Mouse (Mus musculus): ENCODE data around the gene Pcsk5. TPM values are rescaled to one million over a fixed set of nuclear protein-coding genes. Genes with fewer than 3 reads are reported as not detected.
"Not testable (repeated sequence)": the region's sequence is repeated elsewhere in the genome, so short reads cannot be mapped to it uniquely, and the experiment has no call there.

The Pcsk5 gene
- total and polyA plus RNA-seq, 2 experiments, result 4.2 to 9.9 TPM

DNA sequence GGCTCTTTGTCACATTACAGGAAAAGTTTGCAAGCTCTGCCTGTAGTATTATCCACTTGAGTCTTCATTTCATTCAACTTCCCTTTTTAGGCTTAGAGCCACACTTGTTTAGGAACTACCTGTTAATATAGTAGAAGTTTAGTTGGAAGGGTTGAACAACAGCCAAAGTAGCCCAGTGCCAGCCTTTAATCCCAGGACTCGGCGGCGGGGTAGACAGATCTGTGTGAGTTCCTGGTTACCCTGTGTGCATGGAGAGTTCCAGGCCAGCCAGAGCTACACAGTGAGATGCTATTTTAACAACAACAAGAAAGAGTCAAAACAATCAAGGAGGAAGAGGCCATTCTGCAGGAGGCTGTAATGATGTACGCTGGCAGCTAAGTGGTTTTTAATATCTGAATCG lies 358.0 kb downstream of the Pcsk5 start:
- no peak overlapping the region for H3K27ac ChIP-seq (replicated peaks; ENCODE audit: insufficient read depth, low read depth, low read length)
- H3K79me2 ChIP-seq (ENCODE audit: control insufficient read depth, insufficient read depth, low read length), result no peaks in the 10 kb centered on the region
- 67% methylated on average over 5 of the region's 5 CpGs for WGBS
- no peaks in the 10 kb centered on the region for H3K36me3 ChIP-seq (ENCODE audit: control insufficient read depth, insufficient read depth, low read length)
- DNase-seq (ENCODE audit: extremely low read depth, low read depth, low spot score), result no peak
- no peak for TF ChIP-seq CTCF (IDR thresholded peaks at IDR 0.05; ENCODE audit: low read depth, low read length)
- TF ChIP-seq POLR2A (IDR thresholded peaks at IDR 0.05; ENCODE audit: extremely low read depth, insufficient read depth, low read length), result no peak
- H3K4me1 ChIP-seq (ENCODE audit: control insufficient read depth, insufficient read depth, low read length), result no peaks in the 10 kb centered on the region; the same call in 1 of the 2 replicates
- no peaks in the 10 kb centered on the region for H3K27me3 ChIP-seq (ENCODE audit: control insufficient read depth, insufficient read depth, low read length)
- no peak overlapping the region for H3K4me3 ChIP-seq (ENCODE audit: insufficient read depth, low read depth, low read length)
- no peak overlapping the region for H3K9ac ChIP-seq (ENCODE audit: low read depth, low read length)

DNA sequence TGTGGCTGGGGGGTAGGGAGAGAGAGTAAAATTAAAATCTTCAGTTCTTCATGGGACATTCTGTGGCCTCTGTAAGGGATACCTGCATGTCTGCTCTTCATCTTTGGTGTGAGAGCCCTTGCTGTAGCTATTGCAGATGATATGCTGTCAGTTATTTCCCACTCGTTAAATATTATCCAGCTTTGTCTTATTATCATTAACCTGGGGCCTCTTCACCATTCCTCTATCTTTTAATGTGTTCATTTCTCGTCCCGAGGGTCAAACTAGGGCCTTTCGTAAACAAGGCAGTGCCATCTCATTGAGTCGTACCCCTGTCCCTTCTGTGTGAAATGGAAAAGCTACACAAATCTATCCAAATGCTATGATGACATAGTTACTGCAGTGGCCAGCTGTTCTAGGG lies 361.4 kb downstream of the Pcsk5 start:
- H3K27ac ChIP-seq (replicated peaks; ENCODE audit: insufficient read depth, low read depth, low read length), result no peak overlapping the region
- H3K9ac ChIP-seq (ENCODE audit: low read depth, low read length), result no peak overlapping the region
- H3K4me1 ChIP-seq (ENCODE audit: control insufficient read depth, insufficient read depth, low read length), result no peaks in the 10 kb centered on the region
- H3K79me2 ChIP-seq (ENCODE audit: control insufficient read depth, insufficient read depth, low read length), result no peaks in the 10 kb centered on the region
- H3K27me3 ChIP-seq (ENCODE audit: control insufficient read depth, insufficient read depth, low read length), result no peaks in the 10 kb centered on the region
- peaks cover 1% of the 10 kb centered on the region; the same call in 1 of the 2 replicates for H3K36me3 ChIP-seq (ENCODE audit: control insufficient read depth, insufficient read depth, low read length)
- H3K4me3 ChIP-seq (ENCODE audit: insufficient read depth, low read depth, low read length), result no peak overlapping the region
- no peak for DNase-seq (ENCODE audit: extremely low read depth, low read depth, low spot score)
- no peak for TF ChIP-seq POLR2A (IDR thresholded peaks at IDR 0.05; ENCODE audit: extremely low read depth, insufficient read depth, low read length)
- TF ChIP-seq CTCF (IDR thresholded peaks at IDR 0.05; ENCODE audit: low read depth, low read length), result no peak
- WGBS, result 46% methylated on average over 5 of the region's 5 CpGs

DNA sequence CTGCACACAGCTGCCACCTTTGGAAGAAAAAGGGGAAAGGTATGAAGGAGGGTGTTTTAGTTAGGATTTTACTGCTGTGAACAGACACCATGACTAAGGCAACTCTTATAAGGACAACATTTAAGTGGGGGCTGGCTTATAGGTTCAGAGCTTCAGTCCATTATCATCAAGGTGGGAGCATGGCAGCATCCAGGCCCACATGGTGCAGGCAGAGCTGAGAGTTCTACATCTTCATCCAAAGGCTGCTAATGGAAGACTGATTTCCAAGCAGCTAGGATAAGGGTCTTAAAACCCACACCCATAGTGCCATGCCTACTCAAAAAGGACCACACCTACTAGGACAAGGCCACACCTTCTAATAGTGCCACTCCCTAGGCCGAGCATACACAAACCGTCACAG lies 364.3 kb downstream of the Pcsk5 start:
- not testable (repeated sequence) for DNase-seq (ENCODE audit: extremely low read depth, low read depth, low spot score); H3K27me3 ChIP-seq (ENCODE audit: control insufficient read depth, insufficient read depth, low read length); H3K79me2 ChIP-seq (ENCODE audit: control insufficient read depth, insufficient read depth, low read length); H3K36me3 ChIP-seq (ENCODE audit: control insufficient read depth, insufficient read depth, low read length); H3K9ac ChIP-seq (ENCODE audit: low read depth, low read length); H3K27ac ChIP-seq (replicated peaks; ENCODE audit: insufficient read depth, low read depth, low read length); H3K4me1 ChIP-seq (ENCODE audit: control insufficient read depth, insufficient read depth, low read length); H3K4me3 ChIP-seq (ENCODE audit: insufficient read depth, low read depth, low read length)
- 98% methylated on average over 2 of the region's 2 CpGs for whole genome bisulfite sequencing

DNA sequence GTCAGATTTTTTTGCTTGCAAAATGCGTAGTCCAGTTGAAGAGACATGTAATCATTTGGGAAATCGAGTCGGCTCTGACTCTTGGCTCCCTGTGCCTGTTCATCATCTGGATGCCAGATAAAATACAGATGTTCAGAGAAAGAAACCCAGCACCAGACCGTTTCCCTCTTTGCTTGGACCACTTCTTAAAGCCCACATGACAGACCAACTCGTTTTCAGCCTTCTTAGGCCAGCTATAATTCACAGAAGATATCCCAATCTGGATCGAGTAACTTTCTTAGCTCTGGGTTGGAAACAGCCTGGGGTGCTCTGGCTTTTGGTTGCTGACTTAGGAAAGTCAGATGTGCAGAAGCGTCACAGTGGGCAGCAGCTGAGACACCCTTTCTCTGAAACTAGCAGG lies 365.6 kb downstream of the Pcsk5 start:
- TF ChIP-seq POLR2A (IDR thresholded peaks at IDR 0.05; ENCODE audit: extremely low read depth, insufficient read depth, low read length) (no peak), CTCF (IDR thresholded peaks at IDR 0.05; ENCODE audit: low read depth, low read length) (no peak)

DNA sequence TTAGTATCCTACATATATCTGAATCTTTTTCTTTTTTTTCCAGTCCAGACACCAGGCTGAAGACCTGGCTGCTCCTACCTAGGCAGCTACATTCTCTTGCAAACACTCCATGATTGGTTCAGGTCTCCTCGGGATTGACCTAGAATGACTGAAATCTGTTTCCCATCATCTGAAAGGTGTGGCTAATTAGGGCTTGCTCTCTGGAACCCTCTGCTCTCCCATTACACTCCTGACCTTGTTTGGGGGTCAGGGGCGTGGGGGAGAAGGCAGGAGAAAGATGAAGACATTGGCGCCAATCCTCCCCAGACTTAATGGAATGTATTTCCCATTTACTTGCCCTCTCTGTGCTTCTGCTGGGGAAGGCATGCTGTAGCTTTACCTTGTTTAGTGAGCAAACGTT lies 366.2 kb downstream of the Pcsk5 start:
- no peaks in the 10 kb centered on the region for H3K27me3 ChIP-seq (ENCODE audit: control insufficient read depth, insufficient read depth, low read length)
- no peak overlapping the region for H3K27ac ChIP-seq (replicated peaks; ENCODE audit: insufficient read depth, low read depth, low read length)
- H3K79me2 ChIP-seq (ENCODE audit: control insufficient read depth, insufficient read depth, low read length), result no peaks in the 10 kb centered on the region
- 92% methylated on average over 4 of the region's 4 CpGs for WGBS
- DNase-seq (ENCODE audit: extremely low read depth, low read depth, low spot score), result no peak
- H3K4me1 ChIP-seq (ENCODE audit: control insufficient read depth, insufficient read depth, low read length), result no peaks in the 10 kb centered on the region
- peaks cover 1% of the 10 kb centered on the region; the same call in 1 of the 2 replicates for H3K36me3 ChIP-seq (ENCODE audit: control insufficient read depth, insufficient read depth, low read length)
- H3K9ac ChIP-seq (ENCODE audit: low read depth, low read length), result no peak overlapping the region
- TF ChIP-seq POLR2A (IDR thresholded peaks at IDR 0.05; ENCODE audit: extremely low read depth, insufficient read depth, low read length), result no peak
- no peak for TF ChIP-seq CTCF (IDR thresholded peaks at IDR 0.05; ENCODE audit: low read depth, low read length)
- H3K4me3 ChIP-seq (ENCODE audit: insufficient read depth, low read depth, low read length), result no peak overlapping the region

More for the DNA sequence above, 365.6 kb downstream of the Pcsk5 start:
- Histone ChIP-seq H3K79me2 (ENCODE audit: control insufficient read depth, insufficient read depth, low read length) (no peaks in the 10 kb centered on the region), H3K27ac (replicated peaks; ENCODE audit: insufficient read depth, low read depth, low read length) (no peak overlapping the region), H3K4me1 (ENCODE audit: control insufficient read depth, insufficient read depth, low read length) (no peaks in the 10 kb centered on the region), H3K9ac (ENCODE audit: low read depth, low read length) (no peak overlapping the region), H3K27me3 (ENCODE audit: control insufficient read depth, insufficient read depth, low read length) (no peaks in the 10 kb centered on the region), H3K36me3 (ENCODE audit: control insufficient read depth, insufficient read depth, low read length) (peaks cover 1% of the 10 kb centered on the region; the same call in 1 of the 2 replicates), H3K4me3 (ENCODE audit: insufficient read depth, low read depth, low read length) (no peak overlapping the region)
- 87% methylated on average over 7 of the region's 7 CpGs for WGBS
- no peak for DNase-seq (ENCODE audit: extremely low read depth, low read depth, low spot score)

DNA sequence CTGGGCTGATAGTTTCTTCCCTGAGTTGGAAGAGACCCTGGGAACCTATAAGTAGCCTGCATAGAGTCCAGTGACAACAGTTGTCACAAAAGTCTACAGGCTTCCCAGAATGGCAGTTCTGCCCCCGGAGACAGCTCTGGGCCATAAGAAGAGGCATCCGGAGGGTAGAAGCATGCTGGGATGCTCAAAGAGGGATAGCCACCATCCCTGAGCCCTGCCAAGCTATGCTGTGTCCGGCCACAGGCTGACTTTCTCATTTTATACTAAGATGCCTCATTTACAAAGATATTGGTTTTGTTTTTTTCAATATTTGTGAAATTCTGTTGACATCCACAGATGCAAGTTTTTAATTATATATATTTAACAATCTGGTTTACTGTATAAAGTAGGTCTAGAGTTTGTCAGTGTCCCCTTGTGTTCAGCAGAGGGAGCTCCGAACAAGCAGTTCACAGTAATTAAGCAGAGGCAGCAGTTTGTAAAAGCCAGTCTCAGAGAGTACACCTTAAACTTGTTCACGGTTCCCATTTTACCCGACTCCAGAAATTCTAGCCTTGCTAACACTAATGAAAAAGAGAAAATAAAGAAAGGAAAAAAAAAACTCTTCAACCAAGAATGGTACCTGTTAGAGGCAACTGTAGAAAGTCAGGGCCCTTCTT lies 369.7 kb downstream of the Pcsk5 start:
- no peak overlapping the region for H3K27ac ChIP-seq (replicated peaks; ENCODE audit: insufficient read depth, low read depth, low read length)
- H3K4me1 ChIP-seq (ENCODE audit: control insufficient read depth, insufficient read depth, low read length), result no peaks in the 10 kb centered on the region
- H3K36me3 ChIP-seq (ENCODE audit: control insufficient read depth, insufficient read depth, low read length), result peaks cover 1% of the 10 kb centered on the region; the same call in 1 of the 2 replicates
- H3K4me3 ChIP-seq (ENCODE audit: insufficient read depth, low read depth, low read length), result no peak overlapping the region
- 56% methylated on average over 6 of the region's 6 CpGs for WGBS
- no peaks in the 10 kb centered on the region for H3K79me2 ChIP-seq (ENCODE audit: control insufficient read depth, insufficient read depth, low read length)
- H3K27me3 ChIP-seq (ENCODE audit: control insufficient read depth, insufficient read depth, low read length), result no peaks in the 10 kb centered on the region
- peak; percentile 33; the same call in 1 of the 2 replicates for TF ChIP-seq CTCF (IDR thresholded peaks at IDR 0.05; ENCODE audit: low read depth, low read length)
- TF ChIP-seq POLR2A (IDR thresholded peaks at IDR 0.05; ENCODE audit: extremely low read depth, insufficient read depth, low read length), result no peak
- DNase-seq (ENCODE audit: extremely low read depth, low read depth, low spot score), result peak; percentile 32
- no peak overlapping the region for H3K9ac ChIP-seq (ENCODE audit: low read depth, low read length)
